Mouse (Mus musculus): ENCODE measurements around the gene Il1rl2.

- TF ChIP-seq GATA1 (IDR thresholded peaks at IDR 0.05; ENCODE audit: borderline replicate concordance, low read length) (no peak), FLI1 (IDR thresholded peaks at IDR 0.05; ENCODE audit: low read length) (no peak)
These were observed 1.4 kb downstream of the Il1rl2 start for GRCm38 (mm10) chr1:40325711-40326327.
